Mouse (Mus musculus) kidney, postnatal 10 days (tissue): ENCODE measurements around the gene Gm3278.
"Not testable (repeated sequence)": the region's sequence is repeated elsewhere in the genome, so short reads cannot be mapped to it uniquely, and the experiment has no call there.

ENCODE experiments used
- DNase-seq: peaks from one replicate; pipeline ENCODE4 v3.0.0; 2021; ENCODE audit warnings: mixed read lengths

Gene Gm3278

GRCm38 (mm10) chr14:4892116-4892515 is at the start of gene Gm3278:
TSS of gene Gm3278 (plus strand) at chr14:4892416.
- not testable (repeated sequence) for DNase-seq

- DNase-seq = peak; percentile 18
Observed at GRCm38 (mm10) chr14:4855299-4855980, 36.8 kb upstream of the Gm3278 start, which contains the start of gene Gm3264. TSS of gene Gm3264 (plus strand) at chr14:4855576.
